Mouse (Mus musculus) kidney, embryonic 15.5 days (tissue): ENCODE data around the gene Il12b. TPM values are rescaled to one million over a fixed set of nuclear protein-coding genes. Genes with fewer than 3 reads are reported as not detected.

ENCODE experiments used
- ATAC-seq: fragments of 200-750 bp; cut with Nextera tagmentation; replicated peaks from 2 replicates; pipeline ENCODE4 v1.8.0; 2017; ENCODE audit warnings: moderate TSS enrichment; ENCODE audit not compliant: low FRiP score
- H3K27ac ChIP-seq: fragments of 300-500 bp; sonication (generic); 2 replicates; pipeline ENCODE4 v1.5.1; 2015; ENCODE audit warnings: mild to moderate bottlenecking, inconsistent platforms
- H3K27me3 ChIP-seq: fragments of 300-500 bp; sonication (generic); 2 replicates; pipeline ENCODE4 v1.6.1; 2015; ENCODE audit warnings: inconsistent platforms
- H3K36me3 ChIP-seq: fragments of 300-500 bp; sonication (generic); 2 replicates; pipeline ENCODE4 v1.6.1; 2015; ENCODE audit warnings: inconsistent platforms
- H3K4me1 ChIP-seq: fragments of 300-500 bp; sonication (generic); 2 replicates; pipeline ENCODE4 v1.6.1; 2015; ENCODE audit warnings: inconsistent platforms
- H3K4me2 ChIP-seq: fragments of 300-500 bp; sonication (generic); 2 replicates; pipeline ENCODE4 v1.6.1; 2015; ENCODE audit warnings: moderate library complexity, mild to moderate bottlenecking, inconsistent platforms
- H3K4me3 ChIP-seq: fragments of 300-500 bp; sonication (generic); replicated peaks from 2 replicates; pipeline ENCODE4 v1.5.1; 2015; ENCODE audit warnings: mild to moderate bottlenecking, inconsistent platforms
- H3K9ac ChIP-seq: fragments of 300-500 bp; sonication (generic); 2 replicates; pipeline ENCODE4 v1.6.1; 2015; ENCODE audit warnings: mild to moderate bottlenecking, inconsistent platforms
- H3K9me3 ChIP-seq: fragments of 300-500 bp; sonication (generic); replicated peaks from 2 replicates; pipeline ENCODE4 v1.6.1; 2016; ENCODE audit warnings: inconsistent platforms
- WGBS: fragments of 180-500 bp; shearing (Covaris S2); methylation state at CpG from one replicate; pipeline ENCODE4 v1.1.7; 2015; ENCODE audit warnings: mixed read lengths; 5-methylcytosine and 5-hydroxymethylcytosine counted together
- polyA plus RNA-seq: library from polyadenylated mRNA; unstranded; fragments of >200 nt; fragmentation: Nextera tagmentation; extraction: Ambion mirVana; gene quantifications from 2 replicates; pipeline ENCODE4 v1.2.1, GENCODE M21; 2015

The Il12b gene
- polyA plus RNA-seq, 1 experiment from 2014 or later, result not detected

DNA sequence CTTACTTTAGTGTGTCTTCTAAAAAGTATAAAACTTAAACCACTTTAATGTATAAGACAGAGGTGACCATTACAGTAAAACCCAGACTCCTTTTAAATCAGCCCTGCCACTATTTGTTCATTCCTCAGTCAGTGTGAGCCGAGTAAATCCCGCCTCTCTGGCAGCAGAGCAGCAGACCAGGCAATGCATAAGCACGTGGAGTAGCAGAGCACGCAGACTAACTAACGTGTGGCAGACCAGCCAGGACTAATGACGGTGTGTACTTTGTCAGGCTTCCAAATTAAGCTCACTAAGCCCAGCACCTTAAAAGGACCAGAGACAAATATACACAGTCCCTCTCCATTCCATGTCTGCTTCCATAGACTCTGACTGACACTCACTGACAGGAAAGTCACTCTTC, 61.6 kb downstream of the Il12b start:
- Histone ChIP-seq H3K27me3 (no peaks in the 10 kb centered on the region), H3K4me1 (no peaks in the 10 kb centered on the region), H3K9ac (no peak overlapping the region), H3K4me2 (no peak overlapping the region), H3K9me3 (no peaks in the 10 kb centered on the region), H3K4me3 (no peak overlapping the region), H3K36me3 (peaks cover 69% of the 10 kb centered on the region), H3K27ac (no peak overlapping the region)
- 69% methylated on average over 6 of the region's 6 CpGs for WGBS
- no peak for ATAC-seq

Other genes with a start within 250 kb of the Il12b start
- 58.3 and 60.5 TPM in 2 replicates for gene Ublcp1, start 70.4 kb downstream of the Il12b start, polyA plus RNA-seq
- gene Rnf145, start 118.9 kb downstream of the Il12b start, polyA plus RNA-seq, result 65.2 and 65.3 TPM in 2 replicates
- gene Ebf1, start 217.3 kb downstream of the Il12b start, polyA plus RNA-seq, result 22.8 and 24.1 TPM in 2 replicates